Mouse (Mus musculus): Measurements from ENCODE around the gene Acp5. TPM values are rescaled to one million over a fixed set of nuclear protein-coding genes. Genes with fewer than 3 reads are reported as not detected.

Gene Acp5
- polyA plus RNA-seq, 1 experiment from 2014 or later = 9.0 TPM

DNA sequence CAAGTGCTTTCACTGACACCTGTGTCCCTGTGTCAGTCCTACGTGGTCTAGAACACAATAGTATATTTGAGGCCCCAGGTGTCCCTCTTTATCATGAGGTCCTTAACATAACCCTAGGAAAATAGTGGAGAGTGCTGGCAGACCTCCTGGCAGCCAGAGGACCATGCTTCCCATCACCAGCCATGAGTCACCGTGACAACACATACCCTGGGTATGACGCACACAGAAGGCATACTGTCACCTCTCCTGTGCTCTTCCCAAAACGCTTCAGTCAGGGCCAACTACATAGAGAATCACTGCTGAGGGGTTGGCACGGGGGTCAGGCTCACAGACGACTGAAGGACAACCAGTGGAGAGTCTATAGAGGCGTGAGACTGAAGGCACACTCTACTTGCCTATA, 45.5 kb downstream of the Acp5 start:
- H3K9me3 ChIP-seq = no peaks in the 10 kb centered on the region
- 0 out of 2 replicates have a peak, but pooled peaks cover 5% of the 10 kb centered on the region for H3K27me3 ChIP-seq (replicated peaks)
- no peak overlapping the region for H3K9ac ChIP-seq
- no peak for ATAC-seq (ENCODE audit: extremely low read depth, insufficient number of reproducible peaks, low FRiP score, low TSS enrichment)
- no peak overlapping the region for H3K4me2 ChIP-seq
- no peak overlapping the region; the same call in 1 of the 2 replicates for H3K27ac ChIP-seq (replicated peaks)
- H3K36me3 ChIP-seq = no peaks in the 10 kb centered on the region
- 67% methylated on average over 7 of the region's 7 CpGs for WGBS
- H3K4me3 ChIP-seq = no peak overlapping the region
- H3K4me1 ChIP-seq = peaks cover 24% of the 10 kb centered on the region

DNA sequence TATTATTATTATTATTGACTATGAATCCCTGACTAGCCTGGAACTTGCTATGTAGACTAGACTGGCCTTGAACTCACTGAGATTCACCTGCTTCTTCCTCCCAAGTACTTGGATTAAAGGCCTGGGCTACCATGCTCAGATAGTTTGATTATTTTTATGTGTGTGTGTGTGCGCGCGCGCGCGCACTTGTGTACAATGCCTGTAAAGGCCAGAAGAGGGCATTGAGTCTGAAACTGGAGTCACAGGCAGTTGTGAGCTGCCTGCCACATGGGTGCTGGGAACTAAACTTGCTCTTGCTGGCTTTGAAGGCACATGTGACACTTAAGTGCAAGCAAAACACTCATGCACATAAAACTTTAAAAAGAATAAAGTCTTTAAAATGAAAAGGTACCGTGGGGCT, 46.2 kb downstream of the Acp5 start:
- 97% methylated on average over 7 of the region's 7 CpGs for whole genome bisulfite sequencing
- ATAC-seq (ENCODE audit: extremely low read depth, insufficient number of reproducible peaks, low FRiP score, low TSS enrichment) = no peak

DNA sequence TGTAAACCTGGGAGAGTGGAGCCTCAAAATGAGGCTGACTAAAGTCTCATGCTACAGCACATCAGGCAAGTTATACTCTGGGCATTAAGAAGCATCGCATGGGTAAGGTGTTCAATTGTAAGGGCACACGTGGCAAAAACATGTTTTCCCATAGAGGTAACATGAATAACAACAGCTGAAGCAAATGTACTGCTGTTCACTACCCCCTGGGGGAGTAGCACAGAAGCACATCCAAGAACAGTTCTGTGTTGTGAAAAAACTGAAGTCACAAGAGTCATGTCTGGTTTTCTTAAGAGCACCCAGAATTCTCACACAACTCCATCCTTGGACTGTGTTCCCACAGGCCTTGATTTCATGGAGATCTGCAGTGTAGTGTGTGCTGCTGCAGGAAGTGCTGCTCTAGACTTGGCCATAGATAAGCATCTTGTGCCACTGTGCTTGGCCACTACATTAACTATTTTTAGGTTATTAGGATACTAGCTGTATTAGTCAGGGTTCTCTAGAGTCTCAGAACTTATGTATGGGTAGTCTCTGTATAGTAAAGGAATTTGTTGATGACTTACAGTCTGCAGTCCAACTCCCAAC, 48.4 kb downstream of the Acp5 start:
- Histone ChIP-seq H3K4me2 (no peak overlapping the region), H3K9ac (peak overlapping the region; percentile 30), H3K9me3 (no peaks in the 10 kb centered on the region), H3K4me1 (peaks cover 34% of the 10 kb centered on the region), H3K36me3 (peaks cover 13% of the 10 kb centered on the region; the same call in 1 of the 2 replicates), H3K4me3 (no peak overlapping the region), H3K27ac (replicated peaks) (no peak overlapping the region), H3K27me3 (replicated peaks) (no peaks in the 10 kb centered on the region)
- ATAC-seq (ENCODE audit: extremely low read depth, insufficient number of reproducible peaks, low FRiP score, low TSS enrichment) = no peak
- 78% methylated on average over 2 of the region's 2 CpGs for WGBS

More for the DNA sequence above, 46.2 kb downstream of the Acp5 start:
- Histone ChIP-seq H3K4me1 (peaks cover 30% of the 10 kb centered on the region), H3K36me3 (no peaks in the 10 kb centered on the region), H3K27ac (replicated peaks) (no peak overlapping the region), H3K9me3 (no peaks in the 10 kb centered on the region), H3K9ac (no peak overlapping the region), H3K27me3 (replicated peaks) (0 out of 2 replicates have a peak, but pooled peaks cover 5% of the 10 kb centered on the region), H3K4me3 (no peak overlapping the region), H3K4me2 (no peak overlapping the region)

DNA sequence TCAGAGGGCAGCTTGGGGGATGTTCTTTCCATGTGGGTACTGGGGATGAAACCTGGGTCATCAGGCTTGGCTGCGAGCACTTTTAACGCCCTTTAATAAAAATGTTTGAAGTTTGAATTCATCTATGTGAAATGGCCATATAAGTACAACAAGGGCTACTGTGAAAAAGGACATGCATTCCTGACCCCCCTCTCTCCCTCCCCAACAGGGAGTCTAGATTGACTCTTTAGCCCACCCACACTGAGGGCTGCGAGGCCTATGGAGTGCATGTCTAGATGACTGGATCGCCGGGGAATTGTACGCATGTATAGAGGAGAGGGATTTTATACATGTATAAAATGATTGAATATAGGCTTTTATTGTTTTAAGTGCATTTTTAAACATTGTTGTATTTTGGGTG, 49.5 kb downstream of the Acp5 start:
- Histone ChIP-seq H3K9ac (peak overlapping the region; percentile 90), H3K4me1 (peaks cover 34% of the 10 kb centered on the region), H3K27me3 (replicated peaks) (no peaks in the 10 kb centered on the region), H3K27ac (replicated peaks) (peak overlapping the region; percentile 76), H3K36me3 (peaks cover 14% of the 10 kb centered on the region; the same call in 1 of the 2 replicates), H3K4me2 (peak overlapping the region; percentile 82), H3K4me3 (peak overlapping the region; percentile 83), H3K9me3 (no peaks in the 10 kb centered on the region)
- 71% methylated on average over 6 of the region's 6 CpGs for WGBS
- no peak for ATAC-seq (ENCODE audit: extremely low read depth, insufficient number of reproducible peaks, low FRiP score, low TSS enrichment)

DNA sequence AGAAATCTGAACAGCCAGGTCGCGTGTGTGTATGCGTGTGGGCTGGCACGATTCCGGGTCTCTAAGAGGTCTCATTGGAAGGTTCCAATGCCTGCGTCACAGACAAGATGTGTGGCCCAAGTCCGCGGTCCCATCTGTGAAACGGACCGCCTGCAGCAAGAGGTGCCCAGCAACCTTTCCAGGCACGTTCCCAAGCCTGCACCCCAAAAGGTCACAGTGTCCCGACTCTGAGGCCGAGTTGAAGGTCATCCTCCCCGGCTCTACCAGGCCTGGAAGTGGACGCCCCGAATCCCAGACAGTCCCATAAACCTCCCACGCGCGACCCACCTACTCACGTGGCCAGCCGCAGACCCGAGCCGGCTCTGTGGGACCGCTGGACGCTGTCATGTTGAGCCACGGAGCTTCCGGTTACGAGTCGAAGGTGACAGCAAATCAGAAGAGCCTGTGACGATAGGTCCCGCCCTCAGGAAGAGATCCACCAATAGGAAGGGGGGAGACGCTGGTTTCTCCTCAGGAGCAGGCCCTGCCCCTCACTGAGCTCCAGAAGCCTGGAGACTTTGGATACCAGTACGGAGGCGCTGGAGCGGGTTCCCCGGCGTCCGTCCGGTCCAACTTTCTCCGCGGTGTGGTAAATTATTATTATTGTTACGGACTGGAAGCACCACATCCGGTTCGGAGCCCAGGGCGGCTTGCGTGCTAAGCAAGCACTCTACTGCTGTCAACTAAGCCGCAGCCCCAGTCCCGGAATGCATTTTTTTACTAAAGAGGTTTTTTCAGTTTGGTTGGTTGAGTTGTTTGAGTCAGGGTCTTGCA, 50.3 kb downstream of the Acp5 start, which contains the start of gene Ecsit:
Ecsit (minus strand) TSS at position 417 of the 813 bp plus-strand sequence.
- whole genome bisulfite sequencing = under 1% methylated on average over 48 of the region's 48 CpGs
- H3K9ac ChIP-seq = peak within 1 kb of the TSS; percentile 90

DNA sequence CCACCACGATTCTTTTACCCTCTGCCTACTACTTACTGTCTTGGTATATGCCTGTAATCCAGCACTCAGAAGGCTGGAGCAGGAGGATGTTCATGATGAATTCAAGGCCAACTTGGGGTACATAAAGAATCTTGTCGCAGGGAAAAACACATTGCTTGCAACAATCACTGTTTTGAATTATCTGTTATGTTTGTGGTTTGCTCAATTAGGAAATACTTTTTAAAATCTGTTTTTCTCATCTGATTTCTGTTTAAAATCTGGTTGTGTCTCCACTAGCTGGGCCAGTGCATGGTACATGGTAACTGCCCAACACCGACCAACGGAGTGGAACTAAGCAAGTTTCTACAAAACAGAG, 50.9 kb downstream of the Acp5 start:
- H3K27ac ChIP-seq (replicated peaks) = peak overlapping the region; percentile 64
- 32% methylated on average over 4 of the region's 4 CpGs for WGBS

More for the DNA sequence above, 50.3 kb downstream of the Acp5 start, which contains the start of gene Ecsit:
- Histone ChIP-seq H3K36me3 (peaks cover 18% of the 10 kb centered on the region), H3K4me2 (peak within 1 kb of the TSS; percentile 82), H3K9me3 (no peaks in the 10 kb centered on the region), H3K27me3 (replicated peaks) (no peaks in the 10 kb centered on the region), H3K4me1 (peaks cover 34% of the 10 kb centered on the region), H3K27ac (replicated peaks) (peak within 1 kb of the TSS; percentile 76), H3K4me3 (peak within 1 kb of the TSS; percentile 83)
- peak; percentile 95 for ATAC-seq (ENCODE audit: extremely low read depth, insufficient number of reproducible peaks, low FRiP score, low TSS enrichment)

More for the DNA sequence above, 50.9 kb downstream of the Acp5 start:
- H3K27me3 ChIP-seq (replicated peaks) = no peaks in the 10 kb centered on the region
- H3K4me1 ChIP-seq = peaks cover 34% of the 10 kb centered on the region
- H3K9ac ChIP-seq = peak overlapping the region; percentile 90
- H3K9me3 ChIP-seq = no peaks in the 10 kb centered on the region
- peaks cover 24% of the 10 kb centered on the region for H3K36me3 ChIP-seq
- no peak for ATAC-seq (ENCODE audit: extremely low read depth, insufficient number of reproducible peaks, low FRiP score, low TSS enrichment)
- peak overlapping the region; percentile 82 for H3K4me2 ChIP-seq
- H3K4me3 ChIP-seq = peak overlapping the region; percentile 83

Small RNA genes within 50 kb of the gene (microRNA-seq; reads per million reads assigned to microRNA genes)
- gene Mir7084 = not detected

Other genes with a start within 250 kb of the Acp5 start
- gene Rab3d, start 217.5 kb downstream of the Acp5 start, polyA plus RNA-seq (2015; fragmentation: Nextera tagmentation; extraction: Ambion mirVana) = 8.5 and 9.2 TPM in 2 replicates
- 2.6 and 3.2 TPM in 2 replicates for gene Ccdc159, start 208.2 kb downstream of the Acp5 start, polyA plus RNA-seq (2015; fragmentation: Nextera tagmentation; extraction: Ambion mirVana)
- 41.5 and 47.8 TPM in 2 replicates for gene Tmem205, start 208.2 kb downstream of the Acp5 start, polyA plus RNA-seq (2015; fragmentation: Nextera tagmentation; extraction: Ambion mirVana)
- gene Plppr2, start 198.7 kb downstream of the Acp5 start, polyA plus RNA-seq (2015; fragmentation: Nextera tagmentation; extraction: Ambion mirVana) = 5.1 and 5.2 TPM in 2 replicates
- gene Swsap1, start 180.0 kb downstream of the Acp5 start, polyA plus RNA-seq (2015; fragmentation: Nextera tagmentation; extraction: Ambion mirVana) = 5.1 and 5.7 TPM in 2 replicates
- 7.3 and 8.5 TPM in 2 replicates for gene Epor, start 172.2 kb downstream of the Acp5 start, polyA plus RNA-seq (2015; fragmentation: Nextera tagmentation; extraction: Ambion mirVana)
- gene Rgl3, start 146.3 kb downstream of the Acp5 start, polyA plus RNA-seq (2015; fragmentation: Nextera tagmentation; extraction: Ambion mirVana) = 0.68 and 0.71 TPM in 2 replicates
- 0.22 and 0.36 TPM in 2 replicates for gene Ccdc151, start 133.1 kb downstream of the Acp5 start, polyA plus RNA-seq (2015; fragmentation: Nextera tagmentation; extraction: Ambion mirVana)
- 76.9 and 80.6 TPM in 2 replicates for gene Prkcsh, start 132.9 kb downstream of the Acp5 start, polyA plus RNA-seq (2015; fragmentation: Nextera tagmentation; extraction: Ambion mirVana)
- gene Elavl3, start 83.7 kb downstream of the Acp5 start, polyA plus RNA-seq (2015; fragmentation: Nextera tagmentation; extraction: Ambion mirVana) = 0.28 and 0.41 TPM in 2 replicates
- gene Gm49318, start 64.5 kb downstream of the Acp5 start, polyA plus RNA-seq (2015; fragmentation: Nextera tagmentation; extraction: Ambion mirVana) = not detected in 2 replicates
- gene Zfp653, start 64.3 kb downstream of the Acp5 start, polyA plus RNA-seq (2015; fragmentation: Nextera tagmentation; extraction: Ambion mirVana) = 9.5 TPM in 2 replicates
- gene Ecsit, start 50.3 kb downstream of the Acp5 start, polyA plus RNA-seq (2015; fragmentation: Nextera tagmentation; extraction: Ambion mirVana) = 49.5 and 53.7 TPM in 2 replicates
- gene Cnn1, start 36.5 kb downstream of the Acp5 start, polyA plus RNA-seq (2015; fragmentation: Nextera tagmentation; extraction: Ambion mirVana) = 250 and 292 TPM in 2 replicates
- gene Elof1, start 18.5 kb downstream of the Acp5 start, polyA plus RNA-seq (2015; fragmentation: Nextera tagmentation; extraction: Ambion mirVana) = 106 and 125 TPM in 2 replicates
- gene Pigyl, start 21.1 kb upstream of the Acp5 start, polyA plus RNA-seq (2015; fragmentation: Nextera tagmentation; extraction: Ambion mirVana) = 46.0 and 52.0 TPM in 2 replicates
- 0.08 and 0.24 TPM in 2 replicates for gene Zfp872, start 52.4 kb upstream of the Acp5 start, polyA plus RNA-seq (2015; fragmentation: Nextera tagmentation; extraction: Ambion mirVana)
- gene Zfp809, start 90.0 kb upstream of the Acp5 start, polyA plus RNA-seq (2015; fragmentation: Nextera tagmentation; extraction: Ambion mirVana) = 16.0 and 17.9 TPM in 2 replicates
- gene Zfp599, start 124.2 kb upstream of the Acp5 start, polyA plus RNA-seq (2015; fragmentation: Nextera tagmentation; extraction: Ambion mirVana) = 3.7 and 4.2 TPM in 2 replicates
- 12.6 and 15.2 TPM in 2 replicates for gene Zfp810, start 171.9 kb upstream of the Acp5 start, polyA plus RNA-seq (2015; fragmentation: Nextera tagmentation; extraction: Ambion mirVana)

All from heart, embryonic 13.5 days (tissue).